Mouse (Mus musculus) lung, postnatal 14 days (tissue): ENCODE results near the gene Acrbp.
"Not testable (repeated sequence)": the region's sequence is repeated elsewhere in the genome, so short reads cannot be mapped to it uniquely, and the experiment has no call there.

Source experiments
- DNase-seq: peaks from one replicate; pipeline ENCODE4 v3.0.0; 2021

Gene Acrbp

GRCm38 (mm10) chr6:125049678-125050077 is at the start of gene Acrbp:
Acrbp (plus strand) TSS chr6:125049689.
- no peak for DNase-seq

GRCm38 (mm10) chr6:125003706-125004105 is 45.8 kb upstream of the Acrbp start:
- no peak for DNase-seq

GRCm38 (mm10) chr6:125005086-125005485 is 44.4 kb upstream of the Acrbp start:
- no peak for DNase-seq

GRCm38 (mm10) chr6:125008060-125008459 is 41.4 kb upstream of the Acrbp start:
- no peak for DNase-seq

GRCm38 (mm10) chr6:125008586-125009128 is 40.8 kb upstream of the Acrbp start:
- peak; percentile 98 for DNase-seq

GRCm38 (mm10) chr6:125009129-125009180 is 40.5 kb upstream of the Acrbp start, which contains the start of gene Zfp384:
Zfp384 (plus strand) TSS chr6:125009145.
- no peak for DNase-seq

- peak; percentile 83 for DNase-seq
These were observed 40.1 kb upstream of the Acrbp start for GRCm38 (mm10) chr6:125009181-125010073.

GRCm38 (mm10) chr6:125017682-125018081 is 31.8 kb upstream of the Acrbp start:
- DNase-seq: no peak

GRCm38 (mm10) chr6:125030532-125030931 is 19.0 kb upstream of the Acrbp start:
- DNase-seq: peak; percentile 62

GRCm38 (mm10) chr6:125031604-125032003 is 17.9 kb upstream of the Acrbp start:
- DNase-seq: no peak

GRCm38 (mm10) chr6:125038666-125039065 is 10.8 kb upstream of the Acrbp start:
- no peak for DNase-seq

GRCm38 (mm10) chr6:125039131-125039530 is 10.4 kb upstream of the Acrbp start:
- no peak for DNase-seq

- DNase-seq: peak; percentile 93
These were observed 9.8 kb upstream of the Acrbp start, which contains the start of gene Ing4 for GRCm38 (mm10) chr6:125039533-125040153. Ing4 (plus strand) TSS chr6:125039760.

- DNase-seq: no peak
These were observed 9.3 kb upstream of the Acrbp start for GRCm38 (mm10) chr6:125040221-125040620.

- DNase-seq: no peak
These were observed 8.4 kb upstream of the Acrbp start for GRCm38 (mm10) chr6:125041047-125041446.

GRCm38 (mm10) chr6:125042081-125042480 is 7.4 kb upstream of the Acrbp start:
- no peak for DNase-seq

- peak; percentile 86 for DNase-seq
These were observed 2.8 kb upstream of the Acrbp start for GRCm38 (mm10) chr6:125046691-125047090.

GRCm38 (mm10) chr6:125051237-125051636 is 1.7 kb downstream of the Acrbp start:
- no peak for DNase-seq

- DNase-seq: no peak
These were observed 12.0 kb downstream of the Acrbp start for GRCm38 (mm10) chr6:125061493-125061892.

GRCm38 (mm10) chr6:125062511-125062910 is 13.0 kb downstream of the Acrbp start:
- no peak for DNase-seq

- no peak for DNase-seq
These were observed 14.4 kb downstream of the Acrbp start for GRCm38 (mm10) chr6:125063906-125064305.

GRCm38 (mm10) chr6:125065223-125065622 is 15.7 kb downstream of the Acrbp start:
- DNase-seq: not testable (repeated sequence)

GRCm38 (mm10) chr6:125067571-125067995 is 18.1 kb downstream of the Acrbp start, which contains the start of gene Lpar5:
Lpar5 (plus strand) TSS chr6:125067920.
- DNase-seq: no peak

- DNase-seq: no peak
These were observed 21.8 kb downstream of the Acrbp start for GRCm38 (mm10) chr6:125071170-125071895.
